Mouse (Mus musculus): ENCODE measurements at regions not wholly inside any gene's neighbourhood (a gene's known extent, or its start where the extent isn't known, plus 50 kb on each side); places are given as distances from the start of the nearest gene placed in this dataset.

- Histone ChIP-seq H3K4me1 (ENCODE audit: control insufficient read depth, insufficient read depth, low read length) (peaks cover 4% of the 10 kb centered on the region), H3K27me3 (ENCODE audit: control insufficient read depth, insufficient read depth, low read length) (no peaks in the 10 kb centered on the region), H3K27ac (ENCODE audit: control insufficient read depth, insufficient read depth, low read depth, low read length) (no peak overlapping the region), H3K4me3 (ENCODE audit: control insufficient read depth, low read depth, low read length) (no peak overlapping the region), H3K36me3 (ENCODE audit: control insufficient read depth, insufficient read depth, low read length) (no peaks in the 10 kb centered on the region)
- TF ChIP-seq POLR2A (IDR thresholded peaks at IDR 0.05; ENCODE audit: control insufficient read depth, low read depth, low read length) (no peak), CTCF (IDR thresholded peaks at IDR 0.05; ENCODE audit: control insufficient read depth, insufficient read depth, insufficient replicate concordance, low read depth, low read length) (no peak)
Observed at GRCm38 (mm10) chr16:87250531-87250930, 103.5 kb upstream of the N6amt1 start.

GRCm38 (mm10) chr16:87249903-87250302 lies 104.1 kb upstream of the N6amt1 start:
- H3K27ac ChIP-seq (ENCODE audit: control insufficient read depth, insufficient read depth, low read depth, low read length), result no peak overlapping the region
- peaks cover 4% of the 10 kb centered on the region for H3K4me1 ChIP-seq (ENCODE audit: control insufficient read depth, insufficient read depth, low read length)
- no peaks in the 10 kb centered on the region for H3K27me3 ChIP-seq (ENCODE audit: control insufficient read depth, insufficient read depth, low read length)
- peak; percentile 21; the same call in 1 of the 2 replicates for TF ChIP-seq CTCF (IDR thresholded peaks at IDR 0.05; ENCODE audit: control insufficient read depth, insufficient read depth, insufficient replicate concordance, low read depth, low read length)
- TF ChIP-seq POLR2A (IDR thresholded peaks at IDR 0.05; ENCODE audit: control insufficient read depth, low read depth, low read length), result no peak
- H3K36me3 ChIP-seq (ENCODE audit: control insufficient read depth, insufficient read depth, low read length), result no peaks in the 10 kb centered on the region
- H3K4me3 ChIP-seq (ENCODE audit: control insufficient read depth, low read depth, low read length), result no peak overlapping the region

- Histone ChIP-seq H3K36me3 (ENCODE audit: control insufficient read depth, insufficient read depth, low read length) (no peaks in the 10 kb centered on the region), H3K4me1 (ENCODE audit: control insufficient read depth, insufficient read depth, low read length) (peaks cover 4% of the 10 kb centered on the region), H3K27me3 (ENCODE audit: control insufficient read depth, insufficient read depth, low read length) (no peaks in the 10 kb centered on the region), H3K27ac (ENCODE audit: control insufficient read depth, insufficient read depth, low read depth, low read length) (no peak overlapping the region), H3K4me3 (ENCODE audit: control insufficient read depth, low read depth, low read length) (no peak overlapping the region)
- TF ChIP-seq CTCF (IDR thresholded peaks at IDR 0.05; ENCODE audit: control insufficient read depth, insufficient read depth, insufficient replicate concordance, low read depth, low read length) (no peak), POLR2A (IDR thresholded peaks at IDR 0.05; ENCODE audit: control insufficient read depth, low read depth, low read length) (no peak)
Observed at GRCm38 (mm10) chr16:87248501-87249030, 105.4 kb upstream of the N6amt1 start.

GRCm38 (mm10) chr16:87245933-87246791 lies 107.8 kb upstream of the N6amt1 start:
- Histone ChIP-seq H3K27ac (ENCODE audit: control insufficient read depth, insufficient read depth, low read depth, low read length) (no peak overlapping the region), H3K27me3 (ENCODE audit: control insufficient read depth, insufficient read depth, low read length) (no peaks in the 10 kb centered on the region), H3K4me3 (ENCODE audit: control insufficient read depth, low read depth, low read length) (peak overlapping the region; percentile 4; the same call in 1 of the 2 replicates), H3K36me3 (ENCODE audit: control insufficient read depth, insufficient read depth, low read length) (no peaks in the 10 kb centered on the region), H3K4me1 (ENCODE audit: control insufficient read depth, insufficient read depth, low read length) (peaks cover 4% of the 10 kb centered on the region)
- TF ChIP-seq POLR2A (IDR thresholded peaks at IDR 0.05; ENCODE audit: control insufficient read depth, low read depth, low read length) (no peak), CTCF (IDR thresholded peaks at IDR 0.05; ENCODE audit: control insufficient read depth, insufficient read depth, insufficient replicate concordance, low read depth, low read length) (peak; percentile 63; the same call in 1 of the 2 replicates)

- Histone ChIP-seq H3K27me3 (ENCODE audit: control insufficient read depth, insufficient read depth, low read length) (no peaks in the 10 kb centered on the region), H3K4me3 (ENCODE audit: control insufficient read depth, low read depth, low read length) (no peak overlapping the region), H3K4me1 (ENCODE audit: control insufficient read depth, insufficient read depth, low read length) (peaks cover 2% of the 10 kb centered on the region; the same call in 1 of the 2 replicates), H3K27ac (ENCODE audit: control insufficient read depth, insufficient read depth, low read depth, low read length) (no peak overlapping the region), H3K36me3 (ENCODE audit: control insufficient read depth, insufficient read depth, low read length) (no peaks in the 10 kb centered on the region)
- TF ChIP-seq POLR2A (IDR thresholded peaks at IDR 0.05; ENCODE audit: control insufficient read depth, low read depth, low read length) (no peak), CTCF (IDR thresholded peaks at IDR 0.05; ENCODE audit: control insufficient read depth, insufficient read depth, insufficient replicate concordance, low read depth, low read length) (no peak)
Observed at GRCm38 (mm10) chr16:87245441-87245840, 108.5 kb upstream of the N6amt1 start.

- Histone ChIP-seq H3K4me3 (ENCODE audit: control insufficient read depth, low read depth, low read length) (no peak overlapping the region), H3K4me1 (ENCODE audit: control insufficient read depth, insufficient read depth, low read length) (peaks cover under 1% of the 10 kb centered on the region; the same call in 1 of the 2 replicates), H3K27me3 (ENCODE audit: control insufficient read depth, insufficient read depth, low read length) (no peaks in the 10 kb centered on the region)
Observed at GRCm38 (mm10) chr16:87242027-87242426, 112.0 kb upstream of the N6amt1 start.

GRCm38 (mm10) chr16:87239105-87239504 lies 114.9 kb upstream of the N6amt1 start:
- Histone ChIP-seq H3K4me1 (ENCODE audit: control insufficient read depth, insufficient read depth, low read length) (no peaks in the 10 kb centered on the region), H3K36me3 (ENCODE audit: control insufficient read depth, insufficient read depth, low read length) (no peaks in the 10 kb centered on the region), H3K4me3 (ENCODE audit: control insufficient read depth, low read depth, low read length) (no peak overlapping the region), H3K27ac (ENCODE audit: control insufficient read depth, insufficient read depth, low read depth, low read length) (no peak overlapping the region), H3K27me3 (ENCODE audit: control insufficient read depth, insufficient read depth, low read length) (no peaks in the 10 kb centered on the region)
- TF ChIP-seq CTCF (IDR thresholded peaks at IDR 0.05; ENCODE audit: control insufficient read depth, insufficient read depth, insufficient replicate concordance, low read depth, low read length) (no peak), POLR2A (IDR thresholded peaks at IDR 0.05; ENCODE audit: control insufficient read depth, low read depth, low read length) (no peak)

More at GRCm38 (mm10) chr16:87242027-87242426, 112.0 kb upstream of the N6amt1 start:
- Histone ChIP-seq H3K36me3 (ENCODE audit: control insufficient read depth, insufficient read depth, low read length) (no peaks in the 10 kb centered on the region), H3K27ac (ENCODE audit: control insufficient read depth, insufficient read depth, low read depth, low read length) (no peak overlapping the region)
- no peak for TF ChIP-seq CTCF (IDR thresholded peaks at IDR 0.05; ENCODE audit: control insufficient read depth, insufficient read depth, insufficient replicate concordance, low read depth, low read length)
- no peak for TF ChIP-seq POLR2A (IDR thresholded peaks at IDR 0.05; ENCODE audit: control insufficient read depth, low read depth, low read length)
